ENCODE assay signal across 11 mouse cellular contexts in genomic region chr15:32034790-32035189, GRCm38 (mm10).
DNase-seq lines count a peak whose midpoint lies in the region; ATAC-seq lines count a peak whose summit lies in the region.
"Had no signal": no experiment of that assay in that cellular context is flagged by ENCODE, and none has a peak within 500 bp of the region (broad histone marks: within the 10 kb centered on the region; RNA-seq: fewer than 3 reads in every experiment).

No protein-coding gene starts in this region.

- H3K9me3 ChIP-seq in forebrain, embryonic 15.5 days: no peaks in the 10 kb centered on the region
- no peaks in the 10 kb centered on the region for H3K9me3 ChIP-seq in midbrain, embryonic 12.5 days
- H3K9me3 ChIP-seq: G1E; heart, embryonic 15.5 days; liver, embryonic 13.5 days had no signal

- H3K4me2 ChIP-seq in forebrain, embryonic 15.5 days (replicated peaks): no peak overlapping the region
- H3K4me2 ChIP-seq in midbrain, embryonic 12.5 days (replicated peaks): no peak overlapping the region
- H3K4me2 ChIP-seq: heart, embryonic 15.5 days; liver, embryonic 13.5 days had no signal

- DNase-seq in NIH3T3 (ENCODE audit: low read depth) (peak; percentile 16), R1 (ENCODE audit: low read depth, low spot score) (peak; percentile 7)
- no peak for DNase-seq in thymus, postnatal 0 days (ENCODE audit: low spot score)
- DNase-seq in layer of hippocampus, postnatal 36 days: no peak
- no peak for DNase-seq in spleen, postnatal 10 days (ENCODE audit: low spot score in 2 of 2)
- DNase-seq: layer of hippocampus, adult 9-11 months; liver, embryonic 13.5 days had no signal

- ATAC-seq in forebrain, embryonic 15.5 days (replicated peaks): peak; percentile 91
- peak; percentile 69 for ATAC-seq in midbrain, embryonic 12.5 days (ENCODE audit: low FRiP score, low read depth)

- no peaks in the 10 kb centered on the region for H3K36me3 ChIP-seq in forebrain, embryonic 15.5 days
- H3K36me3 ChIP-seq in midbrain, embryonic 12.5 days: no peaks in the 10 kb centered on the region
- H3K36me3 ChIP-seq: G1E; heart, embryonic 15.5 days; liver, embryonic 13.5 days had no signal

- no peak overlapping the region for H3K9ac ChIP-seq in forebrain, embryonic 15.5 days (replicated peaks)
- no peak overlapping the region for H3K9ac ChIP-seq in midbrain, embryonic 12.5 days (replicated peaks)
- H3K9ac ChIP-seq: heart, embryonic 15.5 days; liver, embryonic 13.5 days had no signal

- no peak overlapping the region for H3K4me3 ChIP-seq in forebrain, embryonic 15.5 days
- H3K4me3 ChIP-seq in midbrain, embryonic 12.5 days: no peak overlapping the region
- H3K4me3 ChIP-seq: heart, embryonic 15.5 days; liver, embryonic 13.5 days had no signal

- no peak overlapping the region for H3K27ac ChIP-seq in forebrain, embryonic 15.5 days (replicated peaks)
- H3K27ac ChIP-seq in midbrain, embryonic 12.5 days (replicated peaks): no peak overlapping the region
- H3K27ac ChIP-seq: heart, embryonic 15.5 days; liver, embryonic 13.5 days had no signal

- WGBS in forebrain, embryonic 15.5 days: 13% methylated on average over 7 of the region's 7 CpGs
- 37% methylated on average over 7 of the region's 7 CpGs for WGBS in midbrain, embryonic 12.5 days

- peaks cover 10% of the 10 kb centered on the region for H3K4me1 ChIP-seq in forebrain, embryonic 15.5 days
- H3K4me1 ChIP-seq in midbrain, embryonic 12.5 days: peaks cover 9% of the 10 kb centered on the region
- H3K4me1 ChIP-seq: heart, embryonic 15.5 days; liver, embryonic 13.5 days had no signal

- no peaks in the 10 kb centered on the region for H3K27me3 ChIP-seq in forebrain, embryonic 15.5 days
- H3K27me3 ChIP-seq in midbrain, embryonic 12.5 days: no peaks in the 10 kb centered on the region
- H3K27me3 ChIP-seq: heart, embryonic 15.5 days; liver, embryonic 13.5 days had no signal

Comparison
In these comparisons a context has a peak if more than half of its experiments do, and no peak if none do; other contexts are left out.
1. DNase-seq: peak in NIH3T3 (single experiment) and R1 (single experiment); none in thymus, postnatal 0 days (single experiment), layer of hippocampus, postnatal 36 days (0 of 2) and spleen, postnatal 10 days (0 of 2).